Mouse (Mus musculus): ENCODE data around the gene Carmil3. TPM values are rescaled to one million over a fixed set of nuclear protein-coding genes. Genes with fewer than 3 reads are reported as not detected.

Carmil3 gene
- 1 to 10 TPM; 3.2 to 4.4 TPM for total RNA-seq (2021)
- long read RNA-seq, experiment 1, partial matches to known transcripts, result 2 of 4 reads
- long read RNA-seq, experiment 1, other reads (novel, unspliced or antisense), result 2 of 4 reads
- long read RNA-seq, experiment 2, partial matches to known transcripts, result 1 of 2 reads
- long read RNA-seq, experiment 2, other reads (novel, unspliced or antisense), result 1 of 2 reads

- peak in 1 of 2 experiments; percentile 64 for DNase-seq (ENCODE audit: low spot score in 2 of 2)
These were observed at the start of gene Carmil3 for GRCm38 (mm10) chr14:55490361-55491201. Gene Carmil3 (plus strand): TSS chr14:55490651.

DNA sequence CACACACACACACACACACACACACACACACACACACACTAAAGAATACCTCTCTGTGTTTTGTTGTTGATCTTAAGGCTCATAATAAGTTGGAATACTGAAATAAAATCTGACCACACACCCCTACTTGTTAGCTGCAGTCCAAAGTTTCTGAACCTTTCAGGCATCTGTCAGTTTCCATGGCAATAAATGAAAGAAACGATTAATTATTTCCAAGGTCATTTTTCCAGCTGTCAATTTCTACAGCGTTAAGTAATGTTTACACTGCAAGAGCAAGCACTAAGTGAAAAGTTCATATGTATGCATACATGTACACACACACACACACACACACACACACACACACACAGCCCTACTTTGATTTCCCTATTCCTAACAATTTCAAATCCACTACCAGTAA lies 32.8 kb upstream of the Carmil3 start:
- DNase-seq (ENCODE audit: low spot score in 2 of 2), result no peak

- DNase-seq (ENCODE audit: low spot score in 2 of 2), result peak; percentile 31 to 49
These were observed 32.2 kb upstream of the Carmil3 start for GRCm38 (mm10) chr14:55458273-55458672.

GRCm38 (mm10) chr14:55458761-55459160 lies 31.7 kb upstream of the Carmil3 start:
- DNase-seq (ENCODE audit: low spot score in 2 of 2), result no peak

DNA sequence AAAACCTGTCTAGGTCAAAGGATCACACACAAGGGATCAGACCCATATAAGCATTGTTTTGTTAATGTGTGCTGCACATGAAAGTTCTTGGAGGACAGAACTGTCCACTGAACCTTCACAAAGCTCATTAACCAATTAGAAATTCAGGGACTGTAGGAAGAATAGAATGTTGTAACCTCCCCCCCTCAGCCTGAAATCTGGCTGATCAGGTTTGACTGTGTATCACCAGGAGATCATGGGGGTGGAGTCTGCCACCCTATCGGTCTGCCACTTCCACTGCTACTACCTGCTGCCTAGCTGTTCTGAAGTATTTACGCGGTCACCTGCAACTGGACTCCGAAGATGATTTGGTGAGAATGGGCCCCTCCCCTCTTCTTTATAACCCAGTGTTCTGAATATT lies 30.7 kb upstream of the Carmil3 start:
- no peak for DNase-seq (ENCODE audit: low spot score in 2 of 2)

DNA sequence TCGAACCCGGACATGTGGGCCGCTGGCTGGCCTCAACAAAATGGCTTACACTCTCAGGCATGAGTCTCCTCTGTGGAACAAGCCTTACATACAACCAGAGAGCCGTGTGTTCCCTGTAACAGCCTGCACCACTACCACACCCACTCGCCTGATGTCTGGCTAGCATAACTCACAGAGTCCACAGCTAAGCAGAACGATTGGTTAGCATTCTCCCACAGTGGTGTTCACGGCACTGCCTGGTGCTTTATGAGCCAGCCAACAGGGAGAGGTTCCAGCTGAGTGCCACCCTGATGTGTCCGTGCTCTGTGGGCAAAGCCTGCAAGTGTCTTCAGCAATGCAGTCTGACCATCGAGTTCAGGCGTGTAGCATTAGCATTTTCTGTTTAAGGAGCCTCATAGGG lies 30.2 kb upstream of the Carmil3 start:
- DNase-seq (ENCODE audit: low spot score in 2 of 2), result no peak

GRCm38 (mm10) chr14:55461757-55462156 lies 28.7 kb upstream of the Carmil3 start:
- no peak for DNase-seq (ENCODE audit: low spot score in 2 of 2)

GRCm38 (mm10) chr14:55466481-55466880 lies 24.0 kb upstream of the Carmil3 start:
- DNase-seq (ENCODE audit: low spot score in 2 of 2), result no peak

DNA sequence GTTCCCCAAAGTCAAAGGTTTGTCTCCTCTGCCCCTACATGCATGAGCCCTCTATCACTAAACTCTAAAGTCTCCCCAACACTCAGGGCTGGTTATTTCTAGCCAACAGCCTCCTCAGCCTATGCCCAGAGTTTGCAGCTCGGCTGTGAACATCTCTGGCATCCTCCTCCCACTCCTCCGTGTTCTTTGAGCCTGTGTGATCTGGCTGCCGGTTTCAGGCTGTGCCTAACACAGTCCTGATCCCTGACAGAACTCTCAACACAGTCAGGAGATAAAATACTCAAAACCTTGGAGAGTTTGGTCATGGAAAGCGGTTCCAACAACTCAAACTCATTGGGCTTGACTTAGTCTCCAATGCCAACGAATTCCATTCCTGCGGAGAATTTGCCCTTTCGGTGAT lies 23.3 kb upstream of the Carmil3 start:
- DNase-seq (ENCODE audit: low spot score in 2 of 2), result no peak

DNA sequence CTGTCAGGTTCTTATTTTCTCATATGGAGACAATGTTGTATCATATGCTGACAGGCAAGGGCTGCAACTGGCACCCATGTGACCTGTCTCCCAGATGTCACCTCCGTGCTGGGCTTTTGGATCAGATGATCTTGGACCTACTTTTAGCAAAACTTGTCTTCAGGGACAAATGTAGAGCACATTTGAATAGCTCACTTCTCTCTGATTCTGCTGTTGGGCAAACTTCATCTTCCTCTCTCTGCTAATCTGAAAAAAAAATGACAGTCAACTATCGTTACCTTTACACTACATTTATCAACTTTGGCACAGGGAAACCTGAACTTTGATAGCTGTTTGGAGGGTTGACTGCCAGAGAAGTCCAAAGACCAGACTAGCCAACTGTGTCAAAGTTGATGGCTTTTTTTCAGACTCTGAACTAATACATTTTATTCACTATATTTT lies 22.1 kb upstream of the Carmil3 start:
- DNase-seq (ENCODE audit: low spot score in 2 of 2), result no peak

DNA sequence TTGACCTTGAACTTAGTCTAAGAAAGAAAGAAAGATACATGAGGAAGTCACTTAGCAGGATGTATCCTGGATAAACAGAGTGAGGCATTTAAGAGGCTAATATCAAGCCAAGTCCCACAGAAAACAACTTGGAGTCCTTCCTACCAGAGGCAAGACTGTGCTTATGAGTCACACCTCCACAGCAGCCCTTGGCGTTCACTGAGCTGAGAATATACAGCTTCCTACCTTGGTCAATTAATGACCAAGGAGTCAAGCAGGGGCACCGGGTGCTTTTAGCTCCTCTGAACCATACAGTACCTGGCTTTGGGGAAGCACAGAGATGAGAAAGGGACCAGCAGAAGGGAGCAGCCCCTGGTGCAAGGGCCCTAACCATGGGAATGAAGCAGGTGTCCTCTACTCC lies 21.4 kb upstream of the Carmil3 start:
- DNase-seq (ENCODE audit: low spot score in 2 of 2), result no peak

- DNase-seq (ENCODE audit: low spot score in 2 of 2), result no peak
These were observed 20.6 kb upstream of the Carmil3 start for GRCm38 (mm10) chr14:55469821-55470220.

- no peak for DNase-seq (ENCODE audit: low spot score in 2 of 2)
These were observed 19.6 kb upstream of the Carmil3 start for GRCm38 (mm10) chr14:55470806-55471205.

GRCm38 (mm10) chr14:55475654-55476053 lies 14.8 kb upstream of the Carmil3 start:
- no peak for DNase-seq (ENCODE audit: low spot score in 2 of 2)

- DNase-seq (ENCODE audit: low spot score in 2 of 2), result no peak
These were observed 13.0 kb upstream of the Carmil3 start for GRCm38 (mm10) chr14:55477421-55477820.

DNA sequence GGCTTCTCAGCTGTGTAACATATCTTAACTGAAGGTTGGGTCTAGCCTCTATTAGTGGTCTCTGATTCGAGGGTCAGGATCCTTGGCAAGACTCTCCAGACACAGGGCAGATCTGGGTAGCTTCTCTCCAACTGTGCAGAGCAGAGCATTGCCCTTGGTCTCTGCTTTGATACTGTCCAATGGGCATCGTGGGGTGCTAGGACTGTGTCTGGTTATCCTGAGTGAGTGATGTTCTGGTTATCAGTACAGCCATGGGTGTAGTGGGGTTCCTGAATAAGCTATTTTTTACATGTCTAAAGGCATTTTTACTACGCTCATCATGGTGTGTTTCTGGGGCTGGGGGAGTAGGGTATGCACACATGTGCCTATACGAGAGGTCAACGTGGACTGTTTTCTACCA lies 12.6 kb upstream of the Carmil3 start:
- no peak for DNase-seq (ENCODE audit: low spot score in 2 of 2)

GRCm38 (mm10) chr14:55478651-55479599 lies 11.5 kb upstream of the Carmil3 start, which contains the start of gene Dhrs4:
Gene Dhrs4 (plus strand): TSS chr14:55478758.
- peak; percentile 53 to 75 for DNase-seq (ENCODE audit: low spot score in 2 of 2)

DNA sequence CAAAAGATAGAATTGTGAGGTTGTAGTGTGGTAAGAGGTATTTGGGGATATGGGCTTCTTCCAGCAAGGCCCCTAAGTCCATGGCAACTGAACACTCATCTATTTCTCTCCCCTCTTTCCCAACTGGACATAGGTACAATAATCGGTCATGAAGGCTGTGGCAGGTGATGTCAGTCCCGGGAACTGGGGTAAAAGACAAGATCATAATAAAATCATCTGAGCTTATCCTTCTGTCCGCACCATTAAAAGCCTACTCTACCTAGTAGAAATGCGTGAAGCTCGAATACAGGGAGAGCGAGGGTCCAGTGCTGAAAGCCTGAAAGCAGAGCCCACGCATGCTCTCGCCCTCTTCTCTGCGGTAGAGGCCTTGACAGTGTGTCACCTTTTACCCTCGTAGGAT lies 10.8 kb upstream of the Carmil3 start:
- no peak for DNase-seq (ENCODE audit: low spot score in 2 of 2)

- DNase-seq (ENCODE audit: low spot score in 2 of 2), result no peak
These were observed 5.9 kb upstream of the Carmil3 start for GRCm38 (mm10) chr14:55484430-55485085.

DNA sequence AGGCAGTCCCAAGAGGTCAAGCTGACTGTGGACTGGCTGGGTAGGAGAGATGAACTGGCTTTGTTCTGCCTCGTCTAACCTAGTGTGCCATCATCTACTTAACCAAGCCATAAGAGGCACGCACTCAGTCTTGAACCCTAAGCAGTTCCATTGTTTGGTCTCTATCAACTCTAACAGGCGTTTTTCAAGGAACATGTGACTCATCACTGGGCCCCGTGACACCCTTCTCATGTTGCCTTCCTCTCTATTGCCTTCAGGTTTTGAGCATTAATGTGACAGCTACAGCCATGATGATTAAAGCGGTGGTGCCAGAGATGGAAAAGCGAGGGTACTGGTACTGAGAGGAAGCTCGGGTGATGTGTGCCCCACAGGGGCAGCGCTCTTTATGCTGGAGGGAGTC lies 3.6 kb upstream of the Carmil3 start:
- no peak for DNase-seq (ENCODE audit: low spot score in 2 of 2)

GRCm38 (mm10) chr14:55491291-55491833 lies 911 bp downstream of the Carmil3 start:
- DNase-seq (ENCODE audit: low spot score in 2 of 2), result peak in 1 of 2 experiments; percentile 68
